Mouse (Mus musculus): ENCODE results near the gene Kif4.

Kif4 gene

GRCm38 (mm10) chrX:100734359-100734758 is 108.8 kb downstream of the Kif4 start:
- no peak for DNase-seq

DNA sequence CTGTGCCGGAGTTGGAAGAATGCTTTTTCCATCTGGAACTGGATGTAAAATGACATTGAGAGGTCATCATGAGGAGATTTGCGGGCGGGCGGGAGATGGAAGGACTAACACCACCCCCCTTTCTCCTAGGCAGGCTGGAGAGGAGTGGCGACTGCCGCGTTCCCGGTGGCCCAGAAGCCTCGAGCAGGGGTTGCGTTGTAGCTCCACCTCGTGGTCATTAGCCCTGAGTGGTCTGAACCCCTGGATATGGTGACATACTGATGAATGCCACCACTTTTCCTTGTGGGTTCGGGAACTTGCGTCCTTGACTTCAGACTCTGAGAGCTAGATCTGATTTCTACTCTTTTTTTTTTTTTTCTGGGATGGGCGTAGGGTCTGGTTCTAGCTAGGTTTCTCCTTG is 113.4 kb downstream of the Kif4 start:
- peak; percentile 71 for DNase-seq

DNA sequence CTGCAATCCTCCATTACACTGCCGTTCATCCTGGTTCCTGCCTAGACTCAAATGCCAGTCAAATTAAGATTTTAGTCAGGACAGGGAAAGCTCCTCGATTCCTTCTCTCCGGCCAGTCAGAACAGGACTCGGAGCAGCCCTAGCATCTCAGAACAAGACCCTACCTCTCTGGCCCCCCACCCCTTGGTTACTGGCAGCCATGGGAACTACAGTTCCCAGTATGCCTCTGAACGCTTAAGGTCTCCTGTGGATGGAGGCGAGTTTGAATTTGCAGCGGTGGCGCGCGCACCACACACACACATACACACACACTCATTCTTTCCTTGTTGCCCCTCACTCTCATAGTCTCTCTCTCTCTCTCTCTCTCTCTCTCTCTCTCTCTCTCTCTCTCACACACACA is 113.9 kb downstream of the Kif4 start:
- DNase-seq: no peak

- DNase-seq: no peak
Measured at GRCm38 (mm10) chrX:100740785-100741184, 115.2 kb downstream of the Kif4 start.

- peak; percentile 67 for DNase-seq
Measured at GRCm38 (mm10) chrX:100741940-100742339, 116.4 kb downstream of the Kif4 start.

DNA sequence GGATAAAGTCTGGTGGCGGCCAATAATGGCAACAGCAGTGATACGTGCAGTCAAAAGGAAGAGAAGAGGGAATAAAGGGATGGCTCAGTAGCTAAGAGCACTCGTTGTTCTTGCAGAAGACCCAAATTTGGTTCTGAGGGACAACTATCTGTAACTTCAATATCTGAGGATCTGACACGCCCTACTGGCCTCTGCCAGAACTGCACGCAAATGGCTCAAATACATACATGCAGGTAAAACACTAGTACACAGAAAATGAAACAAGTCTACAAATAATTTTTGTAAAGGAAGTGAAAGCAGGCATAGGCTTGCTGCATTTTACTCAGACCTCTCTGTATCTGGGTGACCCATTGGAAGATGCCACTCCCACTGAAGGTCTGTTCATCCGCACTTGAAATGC is 140.3 kb downstream of the Kif4 start:
- no peak for DNase-seq

GRCm38 (mm10) chrX:100767181-100767884 is 141.8 kb downstream of the Kif4 start, which contains the start of gene Dlg3:
Gene Dlg3 (plus strand): TSS chrX:100767722.
- DNase-seq: peak; percentile 73

GRCm38 (mm10) chrX:100767885-100768626 is 142.5 kb downstream of the Kif4 start:
- no peak for DNase-seq

- DNase-seq: no peak
Measured at GRCm38 (mm10) chrX:100769281-100769680, 143.7 kb downstream of the Kif4 start.

DNA sequence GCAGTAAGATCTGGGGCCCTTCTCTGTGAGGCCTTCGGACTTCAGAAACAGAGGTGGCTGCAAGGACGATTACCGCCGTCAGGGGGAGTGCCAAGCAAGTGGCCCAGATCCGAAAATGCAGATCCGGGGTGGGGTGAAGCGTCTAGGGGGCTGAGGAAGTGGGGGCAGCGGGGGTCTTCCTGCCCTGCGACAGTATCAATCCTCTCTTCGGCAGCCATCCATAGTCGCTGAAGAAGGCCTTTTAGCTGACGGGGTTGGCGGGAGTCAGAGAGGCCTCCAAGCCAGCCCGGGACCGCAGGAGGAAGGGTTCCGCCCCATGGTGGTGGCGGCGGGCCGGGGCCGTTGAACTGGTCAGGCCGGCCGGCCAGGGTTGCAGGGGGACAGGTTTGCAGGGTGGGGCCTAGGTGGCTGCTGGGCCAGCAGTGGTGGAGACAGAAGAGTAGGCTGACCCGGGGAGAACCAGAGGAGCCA is 148.8 kb downstream of the Kif4 start:
- peak; percentile 79 for DNase-seq

DNA sequence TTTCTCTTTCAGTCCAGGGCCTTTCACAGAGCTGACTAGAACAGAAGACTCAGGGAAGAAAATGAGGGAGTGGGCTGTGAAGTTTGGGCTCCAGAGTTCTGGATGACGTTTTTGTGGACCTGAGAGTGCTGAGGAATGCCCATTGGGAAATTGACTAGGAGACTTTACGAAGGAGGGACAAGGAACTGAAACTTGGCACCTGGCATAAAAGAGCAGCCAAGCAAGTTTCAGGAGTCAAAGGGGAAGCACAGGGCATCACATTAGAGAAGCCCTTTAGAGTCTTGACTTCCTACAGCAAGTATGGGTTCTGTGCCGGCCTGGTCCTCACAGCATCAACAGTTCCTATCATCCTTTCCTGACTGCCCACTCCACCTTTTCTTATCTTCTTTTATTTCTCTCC is 149.9 kb downstream of the Kif4 start:
- no peak for DNase-seq

DNA sequence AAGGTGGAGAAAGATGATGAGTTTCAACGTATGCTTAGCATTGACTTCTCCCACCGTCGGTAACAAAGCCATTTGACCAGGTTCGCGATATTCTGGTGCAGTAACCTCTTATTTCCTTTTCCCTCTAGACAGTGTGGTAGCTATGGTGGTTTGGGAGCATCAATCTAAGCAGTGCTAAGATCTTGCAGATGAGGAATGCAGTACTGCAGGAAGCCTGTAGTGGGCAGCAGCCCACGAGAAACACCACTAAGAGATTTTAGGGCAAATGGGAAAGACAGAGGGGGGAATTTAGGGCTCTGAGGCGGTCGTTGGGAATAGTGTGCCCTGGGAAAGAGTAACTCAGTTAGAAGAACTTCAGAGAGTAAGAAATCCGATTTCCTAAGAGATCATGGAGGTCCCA is 151.0 kb downstream of the Kif4 start:
- DNase-seq: peak; percentile 58
